Mouse (Mus musculus) urinary bladder, postnatal 4 days (tissue): ENCODE measurements around the gene Napb.

Experiments used
- DNase-seq, 2 experiments: peaks; one replicate each; pipeline ENCODE4 v3.0.0; 2021 to 2022; ENCODE audit warnings: low spot score in 2 of 2

Napb gene

GRCm38 (mm10) chr2:148687971-148688370, 44.3 kb downstream of the Napb start:
- DNase-seq: no peak

- no peak for DNase-seq
These were observed 45.4 kb downstream of the Napb start for GRCm38 (mm10) chr2:148686862-148687261.

GRCm38 (mm10) chr2:148685709-148686108, 46.6 kb downstream of the Napb start:
- no peak for DNase-seq

GRCm38 (mm10) chr2:148684972-148685371, 47.3 kb downstream of the Napb start:
- no peak for DNase-seq

GRCm38 (mm10) chr2:148683031-148683430, 49.2 kb downstream of the Napb start:
- DNase-seq: no peak

GRCm38 (mm10) chr2:148681461-148681891, 50.8 kb downstream of the Napb start:
- DNase-seq: peak in 1 of 2 experiments; percentile 66

GRCm38 (mm10) chr2:148680775-148681291, 51.4 kb downstream of the Napb start, which contains the start of gene Gzf1:
Gzf1 (plus strand) TSS chr2:148681023.
- peak; percentile 99 to 100 for DNase-seq

- peak in 1 of 2 experiments; percentile 49 for DNase-seq
These were observed 52.9 kb downstream of the Napb start for GRCm38 (mm10) chr2:148679346-148679745.

- peak; percentile 67 to 79 for DNase-seq
These were observed 54.5 kb downstream of the Napb start for GRCm38 (mm10) chr2:148677801-148678200.

GRCm38 (mm10) chr2:148672199-148673096, 59.8 kb downstream of the Napb start, which contains the start of gene Nxt1:
Nxt1 (plus strand) TSS chr2:148672601.
- peak; percentile 98 to 99 for DNase-seq

- DNase-seq: no peak
These were observed 68.8 kb downstream of the Napb start for GRCm38 (mm10) chr2:148663458-148663857.

GRCm38 (mm10) chr2:148654961-148655360, 77.3 kb downstream of the Napb start:
- peak in 1 of 2 experiments; percentile 27 for DNase-seq

- no peak for DNase-seq
These were observed 81.5 kb downstream of the Napb start for GRCm38 (mm10) chr2:148650587-148651357.

- no peak for DNase-seq
These were observed 87.8 kb downstream of the Napb start for GRCm38 (mm10) chr2:148644421-148645000.
